Mouse (Mus musculus): Measurements from ENCODE around the gene Kpna7. TPM values are rescaled to one million over a fixed set of nuclear protein-coding genes. Genes with fewer than 3 reads are reported as not detected.

Kpna7 gene
- total RNA-seq (2012; rRNA removed) (0.35 and 2.5 TPM in 2 replicates), polyA plus RNA-seq (2012; ENCODE audit: insufficient read depth in 1 of 2, insufficient read length in 2 of 2, low read depth in 1 of 2, low replicate concordance in 2 of 2, missing spikeins in 1 of 2) (1 to 10 TPM in 1 of 2 experiments, not detected in 1; 2.2 TPM)

GRCm38 (mm10) chr5:145083632-145084451 lies at the start of gene Kpna7, which contains the start of gene Arpc1a:
TSS of gene Kpna7 (minus strand) at chr5:145084030.
TSS of gene Arpc1a (plus strand) at chr5:145083830.
- no peaks in the 10 kb centered on the region for H3K27me3 ChIP-seq (ENCODE audit: control insufficient read depth in 1 of 2, insufficient read depth in 2 of 2, low read length in 2 of 2)
- peak within 1 kb of the TSS; percentile 94 for H3K9ac ChIP-seq (ENCODE audit: control insufficient read depth, low read depth, low read length, poor library complexity, severe bottlenecking)
- TF ChIP-seq E2F4 (IDR thresholded peaks at IDR 0.05; ENCODE audit: borderline replicate concordance, low read depth, low read length): no peak
- TF ChIP-seq POLR2AphosphoS2 (IDR thresholded peaks at IDR 0.05; ENCODE audit: low read length): peak; percentile 59; the same call in 1 of the 2 replicates
- TF ChIP-seq JUND (IDR thresholded peaks at IDR 0.05; ENCODE audit: low read depth, low read length): no peak
- no peak for TF ChIP-seq MEF2A (IDR thresholded peaks at IDR 0.05; ENCODE audit: extremely low read depth, insufficient replicate concordance, low read depth, low read length, poor library complexity, severe bottlenecking)
- TF ChIP-seq GABPA (IDR thresholded peaks at IDR 0.05; ENCODE audit: low read depth, low read length): no peak
- peak; percentile 99 for TF ChIP-seq ELF1 (IDR thresholded peaks at IDR 0.05; ENCODE audit: low read depth, low read length)
- no peak for TF ChIP-seq MAFK (IDR thresholded peaks at IDR 0.05; ENCODE audit: borderline replicate concordance, low read depth, low read length)
- TF ChIP-seq RCOR1 (IDR thresholded peaks at IDR 0.05; ENCODE audit: low read depth, low read length): 0 out of 2 replicates have a peak, but pooled peaks have one; percentile 28
- TF ChIP-seq MAX (IDR thresholded peaks at IDR 0.05; ENCODE audit: low read length): peak; percentile 53
- TF ChIP-seq UBTF (IDR thresholded peaks at IDR 0.05; ENCODE audit: borderline replicate concordance, insufficient read depth, low read depth, low read length): no peak
- peak; percentile 86 for TF ChIP-seq NELFE (IDR thresholded peaks at IDR 0.05; ENCODE audit: low read depth, low read length)
- peak; percentile 82; the same call in 1 of the 2 replicates for TF ChIP-seq MAZ (IDR thresholded peaks at IDR 0.05; ENCODE audit: low read depth, low read length)
- no peak for TF ChIP-seq POLR2AphosphoS5 (IDR thresholded peaks at IDR 0.05; ENCODE audit: borderline replicate concordance, low read depth, low read length)
- peak; percentile 52; the same call in 1 of the 2 replicates for TF ChIP-seq ETS1 (IDR thresholded peaks at IDR 0.05; ENCODE audit: low read depth, low read length)
- TF ChIP-seq CTCF (IDR thresholded peaks at IDR 0.05 in 2 of 3, conservative IDR thresholded peaks at IDR 0.05 in 1 of 3; ENCODE audit: control insufficient read depth in 1 of 3, insufficient read depth in 1 of 3, low read depth in 2 of 3, low read length in 3 of 3, poor library complexity in 1 of 3, severe bottlenecking in 1 of 3): no peak
- TF ChIP-seq EP300 (IDR thresholded peaks at IDR 0.05; ENCODE audit: low read depth in 1 of 2, low read length in 2 of 2): no peak
- TF ChIP-seq TBP (IDR thresholded peaks at IDR 0.05; ENCODE audit: low read depth, low read length): peak; percentile 60
- no peak for TF ChIP-seq MYC (IDR thresholded peaks at IDR 0.05; ENCODE audit: low read depth, low read length)
- TF ChIP-seq KAT2A (conservative IDR thresholded peaks at IDR 0.05; ENCODE audit: low read depth, low read length): peak; percentile 52; the same call in 1 of the 2 replicates
- peak; percentile 89 for TF ChIP-seq SIN3A (IDR thresholded peaks at IDR 0.05; ENCODE audit: low read length)
- TF ChIP-seq TAL1 (IDR thresholded peaks at IDR 0.05; ENCODE audit: low read length): no peak
- TF ChIP-seq CHD1 (IDR thresholded peaks at IDR 0.05; ENCODE audit: low read depth, low read length): no peak
- peak; percentile 85 for TF ChIP-seq HCFC1 (IDR thresholded peaks at IDR 0.05; ENCODE audit: low read depth, low read length)
- TF ChIP-seq USF1 (IDR thresholded peaks at IDR 0.05; ENCODE audit: low read depth, low read length): 0 out of 2 replicates have a peak, but pooled peaks have one; percentile 45
- TF ChIP-seq GATA1 (IDR thresholded peaks at IDR 0.05; ENCODE audit: low read depth, low read length): no peak
- TF ChIP-seq POLR2A (IDR thresholded peaks at IDR 0.05; ENCODE audit: control insufficient read depth in 1 of 2, insufficient read depth in 1 of 2, low read depth in 1 of 2, low read length in 2 of 2, poor library complexity in 1 of 2): peak; percentile 70 to 93
- TF ChIP-seq ZKSCAN1 (IDR thresholded peaks at IDR 0.05; ENCODE audit: low read depth, low read length): no peak
- peak; percentile 60; the same call in 1 of the 2 replicates for TF ChIP-seq TCF12 (IDR thresholded peaks at IDR 0.05; ENCODE audit: low read depth, low read length)
- TF ChIP-seq ZMIZ1 (IDR thresholded peaks at IDR 0.05; ENCODE audit: low read depth, low read length): 0 out of 2 replicates have a peak, but pooled peaks have one; percentile 64
- TF ChIP-seq NRF1 (IDR thresholded peaks at IDR 0.05; ENCODE audit: insufficient read depth, low read depth, low read length, poor library complexity, severe bottlenecking): peak; percentile 94
- H3K4me3 ChIP-seq (ENCODE audit: control insufficient read depth in 1 of 2, insufficient read depth in 1 of 2, low read depth in 2 of 2, low read length in 2 of 2): peak within 1 kb of the TSS; percentile 73 to 97
- H3K9me3 ChIP-seq (replicated peaks; ENCODE audit: insufficient read depth, low read length): no peaks in the 10 kb centered on the region
- H3K36me3 ChIP-seq (ENCODE audit: control insufficient read depth in 1 of 2, insufficient read depth in 2 of 2, low read length in 2 of 2): peaks cover 8 to 18% of the 10 kb centered on the region in 2 experiments
- peak within 1 kb of the TSS; percentile 44 for H3K27ac ChIP-seq (ENCODE audit: control insufficient read depth, low read depth, low read length)
- H3K79me2 ChIP-seq (ENCODE audit: control insufficient read depth, insufficient read depth, low read length, poor library complexity): peaks cover 43% of the 10 kb centered on the region
- peaks cover 6 to 10% of the 10 kb centered on the region in 2 experiments for H3K4me1 ChIP-seq (ENCODE audit: control insufficient read depth in 1 of 2, insufficient read depth in 2 of 2, low read length in 2 of 2)
- DNase-seq (ENCODE audit: low read depth, low spot score): peak; percentile 95

Data from MEL (cell line).